Mouse (Mus musculus) Muller cell, postnatal 12 days (primary cell): ENCODE results near the gene Brd7.
A peak's percentile ranks its signal among the peaks of the same experiment; 100 is the strongest.

Source experiments
- DNase-seq: peaks from one replicate; pipeline ENCODE4 v3.0.0-alpha.2; 2015; ENCODE audit errors: inconsistent ontology term

Brd7 gene

DNA sequence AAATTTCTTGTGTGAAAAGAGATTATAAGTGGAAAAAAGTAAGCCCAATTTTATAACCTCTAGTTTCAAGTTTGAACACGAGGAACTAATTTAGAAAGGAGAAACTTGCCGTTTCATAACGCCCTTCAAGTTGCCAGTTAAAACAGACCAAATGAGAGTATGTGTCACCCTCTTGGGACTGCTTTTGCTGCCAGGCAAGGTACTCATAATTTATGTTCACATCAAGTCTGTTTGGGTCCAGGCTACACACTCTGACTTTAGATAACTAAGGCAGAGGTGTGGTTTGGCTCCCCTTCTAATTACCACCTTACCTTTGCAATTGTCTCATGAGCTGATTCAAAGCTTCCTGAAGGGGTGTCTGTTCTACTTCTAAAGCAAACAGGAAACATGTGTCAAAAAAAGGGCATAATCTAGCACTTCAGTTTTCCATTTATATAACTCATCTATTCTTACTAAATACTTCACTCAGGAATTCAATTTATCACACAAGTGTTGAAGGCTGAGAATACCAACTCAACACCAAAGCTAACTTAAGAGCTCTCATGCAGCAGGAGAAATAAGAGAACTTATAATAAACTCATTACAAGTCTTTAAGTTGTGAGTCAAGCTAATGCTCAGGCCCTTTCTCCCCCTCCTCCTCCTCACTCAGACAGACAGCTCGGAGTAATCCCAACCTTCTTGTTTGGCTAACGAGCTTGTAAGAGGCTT is 4.6 kb downstream of the Brd7 start:
- no peak for DNase-seq

DNA sequence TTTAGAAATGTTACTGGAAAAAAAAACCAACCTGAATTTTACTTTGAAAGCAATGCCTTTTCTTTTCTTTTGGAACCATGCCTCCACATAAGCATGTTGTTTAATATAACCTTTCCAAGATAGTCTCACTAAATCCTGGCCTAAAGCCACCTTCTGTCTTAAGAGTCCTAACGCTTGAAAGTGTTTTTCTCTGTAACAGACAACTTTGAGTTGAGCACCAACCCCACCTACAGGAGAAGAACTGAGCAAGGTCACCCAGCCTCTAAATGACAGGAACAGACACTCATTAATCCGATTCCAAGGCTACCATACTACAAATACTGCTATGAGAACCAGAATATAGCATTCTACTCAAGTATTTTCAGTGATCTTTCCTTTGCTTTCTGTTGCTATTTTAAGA is 12.9 kb downstream of the Brd7 start:
- DNase-seq: no peak

DNA sequence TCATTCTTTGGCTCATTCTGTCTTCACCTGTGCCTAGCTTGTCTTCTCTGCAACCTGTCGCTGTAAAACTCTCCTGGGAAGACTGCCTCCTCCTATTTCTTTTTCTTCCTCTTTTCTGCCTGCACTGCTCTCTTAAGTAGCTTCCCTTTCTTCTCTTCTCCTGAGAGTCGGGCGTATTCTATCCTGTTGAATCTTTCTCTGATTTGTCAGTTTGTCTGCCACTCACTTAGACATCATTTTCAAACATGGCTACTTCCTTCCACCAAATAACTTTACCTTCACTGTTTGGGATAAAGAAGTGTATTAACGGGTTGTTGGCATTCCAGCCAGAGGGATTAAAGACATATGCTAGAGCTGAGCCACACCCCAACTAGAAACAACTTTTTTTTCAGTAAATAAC is 20.0 kb downstream of the Brd7 start:
- no peak for DNase-seq

DNA sequence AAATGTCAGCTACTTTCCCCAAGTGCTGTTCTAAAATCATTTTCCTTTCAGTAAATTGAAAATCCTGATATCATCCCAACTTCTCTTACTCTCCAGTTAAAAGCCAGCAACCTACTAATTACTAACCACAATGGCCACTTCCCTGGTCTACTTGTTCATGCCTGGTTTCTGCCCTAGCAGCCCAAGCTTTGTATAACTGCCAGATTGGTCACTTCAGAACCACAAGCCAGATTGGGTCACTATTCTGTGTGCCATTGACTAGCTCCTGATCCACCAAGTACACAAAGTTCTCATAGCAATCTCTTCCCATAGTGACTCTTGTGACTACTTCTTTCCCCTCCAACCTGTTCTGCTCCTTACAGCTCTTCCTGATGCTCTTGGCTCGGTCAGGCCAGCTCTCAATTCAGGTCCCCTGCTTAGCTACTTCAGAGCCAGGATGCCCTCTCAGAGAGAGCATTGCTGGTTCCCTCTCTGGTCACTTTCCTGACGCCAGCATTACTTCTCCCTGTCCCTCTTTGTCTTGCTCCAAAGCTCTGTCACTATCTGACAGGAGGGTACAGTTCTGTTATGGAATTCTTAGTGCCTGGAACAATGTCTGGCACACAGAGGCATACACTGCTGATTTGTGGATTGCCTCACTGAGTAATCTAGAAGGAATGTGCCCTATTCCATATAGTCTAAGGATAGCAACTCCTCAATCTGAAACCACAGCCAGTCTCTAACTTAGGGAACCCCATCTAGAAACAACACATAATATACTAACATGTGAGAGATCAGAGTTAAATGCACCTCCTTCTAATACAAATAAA is 21.9 kb downstream of the Brd7 start:
- peak; percentile 88 for DNase-seq

DNA sequence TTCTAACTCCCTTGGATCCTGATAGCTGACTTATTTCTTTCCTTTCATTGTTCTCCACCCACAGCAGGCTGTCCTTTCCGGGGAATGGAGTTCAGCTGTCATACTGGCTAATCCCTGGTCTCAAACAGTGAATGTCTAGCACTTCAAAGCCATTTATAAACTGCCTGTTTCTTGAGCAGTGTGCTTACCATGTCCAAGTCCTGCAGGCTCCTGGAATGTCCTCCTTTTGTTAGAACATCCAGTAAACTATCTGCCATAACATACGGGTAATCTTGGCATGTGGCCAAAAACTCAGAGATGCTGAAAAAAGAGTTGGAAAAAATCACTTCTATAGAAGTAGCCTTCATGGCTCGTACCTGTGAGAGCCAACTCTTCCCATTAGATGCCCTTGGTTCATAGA is 22.8 kb downstream of the Brd7 start:
- DNase-seq: peak; percentile 24

DNA sequence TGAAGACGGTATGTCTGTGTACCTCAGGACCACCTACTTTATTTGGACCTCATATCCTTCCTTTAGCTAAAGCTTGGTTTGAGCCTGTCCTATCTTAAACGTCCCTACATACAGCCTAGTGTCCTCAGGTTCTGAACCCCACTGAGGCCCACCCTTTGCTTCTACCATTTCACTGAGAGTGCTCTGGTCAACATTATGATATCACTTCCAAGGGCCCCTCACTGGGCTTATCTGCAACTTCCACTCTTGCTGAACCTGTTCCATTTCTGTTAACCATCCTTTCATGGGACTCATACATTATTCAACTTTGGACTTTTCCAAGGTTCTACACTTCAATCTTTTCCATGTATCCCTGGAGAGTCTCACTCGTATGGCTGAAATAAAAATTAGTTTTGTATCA is 27.0 kb downstream of the Brd7 start:
- no peak for DNase-seq

DNA sequence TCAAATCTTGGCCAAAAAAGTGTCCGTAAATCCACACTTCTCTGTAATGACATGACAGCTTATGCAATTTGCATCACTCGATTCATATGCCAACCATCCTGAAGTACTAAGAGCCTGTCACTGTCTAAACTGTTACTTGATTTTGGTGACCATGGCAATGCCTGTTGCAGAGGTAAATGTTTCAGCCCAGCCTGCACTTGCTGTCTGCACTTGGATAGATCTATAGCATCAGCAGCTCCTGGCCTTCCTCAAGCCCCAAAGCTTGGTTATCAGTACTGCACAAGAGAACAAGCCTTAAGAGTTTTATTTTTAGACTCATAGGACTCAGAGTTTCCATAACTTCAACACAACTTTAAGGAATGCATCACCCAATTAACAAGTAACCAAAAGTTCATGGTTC is 27.6 kb downstream of the Brd7 start:
- no peak for DNase-seq

DNA sequence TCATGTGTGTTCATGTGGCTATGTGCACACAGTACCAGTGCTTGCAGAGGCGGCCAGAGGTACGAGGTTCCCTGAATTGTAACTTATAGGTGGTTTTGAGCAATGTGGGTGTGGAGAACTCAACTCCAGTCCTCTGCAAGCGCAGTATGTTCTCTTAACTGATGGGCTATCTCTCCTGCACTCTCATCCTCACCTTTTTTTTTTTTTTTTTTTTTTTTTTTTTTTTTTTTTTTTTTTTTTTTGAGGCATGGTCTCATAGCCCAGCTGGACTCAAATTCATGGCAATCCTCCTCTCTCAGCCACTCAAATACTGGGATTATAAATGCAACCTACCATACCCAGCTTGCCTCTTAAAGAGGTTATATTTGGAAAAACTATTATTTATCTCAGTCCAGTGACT is 31.2 kb downstream of the Brd7 start:
- DNase-seq: no peak

DNA sequence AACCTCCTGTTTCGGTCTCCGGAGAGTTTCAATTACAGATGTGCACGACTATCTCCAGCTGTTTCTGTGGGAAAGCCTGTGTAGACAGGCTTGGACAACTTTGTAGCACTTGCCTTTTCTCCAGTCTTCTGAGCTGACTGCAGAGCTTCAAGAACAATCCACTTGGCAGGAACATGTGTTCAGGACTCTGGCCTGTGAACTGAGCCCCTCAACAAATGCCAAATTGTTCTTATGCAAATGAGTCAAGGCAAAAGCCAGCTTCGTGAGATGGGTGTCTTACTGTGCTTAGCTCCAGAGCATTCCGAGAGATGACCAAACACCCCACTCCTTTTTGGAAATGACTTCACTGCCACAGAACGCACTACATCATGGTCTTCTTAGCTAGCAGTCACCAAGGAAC is 33.3 kb downstream of the Brd7 start:
- DNase-seq: no peak

DNA sequence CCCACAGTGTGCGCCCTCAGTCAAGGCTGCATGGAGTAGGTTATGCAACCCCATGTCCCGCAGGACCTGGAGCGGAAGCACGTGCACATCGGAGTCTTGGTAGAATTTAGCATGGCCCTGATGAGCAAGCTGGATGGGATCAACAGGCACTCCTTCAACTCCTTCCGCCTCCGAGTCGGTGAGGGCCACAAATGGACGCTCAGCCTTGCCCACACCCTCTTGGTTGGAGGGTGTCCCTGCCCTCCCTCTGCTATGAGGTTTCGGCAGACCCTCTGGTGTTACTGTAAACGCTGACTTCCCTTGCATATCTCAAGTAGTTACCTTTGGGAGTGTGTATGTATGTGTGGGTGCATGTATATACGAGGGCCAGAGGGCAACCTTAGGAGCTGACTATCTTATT is 35.7 kb downstream of the Brd7 start:
- DNase-seq: no peak

DNA sequence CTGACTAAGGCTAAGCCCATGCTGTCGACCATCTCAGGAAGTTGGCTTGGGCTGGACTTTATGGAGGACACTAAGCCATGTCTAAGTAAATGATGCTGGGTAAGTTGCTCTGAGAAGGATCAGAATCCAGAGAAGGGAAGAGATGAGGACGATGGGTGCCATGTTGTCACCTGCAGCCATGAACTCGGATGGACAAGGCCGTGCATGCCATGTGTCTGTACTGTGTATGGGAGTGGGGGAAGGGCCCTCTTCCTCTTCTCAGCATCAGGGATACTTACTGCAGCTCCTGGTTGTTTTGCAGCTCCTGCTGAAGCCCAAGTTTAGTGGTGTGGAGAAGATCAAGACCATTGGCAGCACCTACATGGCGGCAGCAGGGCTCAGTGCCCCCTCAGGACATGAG is 36.2 kb downstream of the Brd7 start:
- DNase-seq: no peak

DNA sequence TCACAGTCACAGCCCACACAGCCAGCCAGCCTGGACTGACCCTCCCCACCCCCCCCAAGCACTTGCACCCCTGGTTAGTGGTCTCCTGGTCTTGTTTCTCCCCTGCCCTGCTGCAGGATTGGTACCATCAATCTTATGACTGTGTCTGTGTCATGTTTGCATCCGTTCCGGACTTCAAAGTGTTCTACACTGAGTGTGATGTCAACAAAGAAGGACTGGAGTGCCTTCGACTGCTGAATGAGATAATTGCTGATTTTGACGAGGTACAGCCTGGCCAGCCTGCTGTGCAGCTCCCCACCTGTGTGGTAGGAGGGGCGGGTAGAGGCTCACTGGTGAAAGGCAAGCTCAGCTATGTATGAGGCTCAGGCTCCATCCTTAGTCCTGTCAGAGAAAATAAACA is 36.7 kb downstream of the Brd7 start:
- DNase-seq: no peak

DNA sequence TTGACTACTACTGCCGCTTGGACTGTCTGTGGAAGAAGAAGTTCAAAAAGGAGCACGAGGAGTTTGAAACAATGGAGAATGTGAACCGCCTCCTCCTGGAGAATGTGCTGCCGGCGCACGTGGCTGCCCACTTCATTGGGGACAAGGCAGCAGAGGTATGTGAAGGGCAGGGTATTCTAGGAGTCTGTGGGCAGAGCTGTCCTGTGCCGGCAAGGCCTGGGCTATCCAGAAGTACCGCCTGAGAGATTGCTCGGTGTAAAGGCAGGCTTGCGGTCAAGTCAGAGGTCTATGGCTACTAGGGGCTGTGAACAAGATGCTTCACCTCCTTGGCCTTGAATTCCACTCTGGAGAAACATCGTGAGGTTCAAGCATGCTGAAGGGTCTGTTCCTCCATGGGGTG is 37.2 kb downstream of the Brd7 start:
- no peak for DNase-seq

DNA sequence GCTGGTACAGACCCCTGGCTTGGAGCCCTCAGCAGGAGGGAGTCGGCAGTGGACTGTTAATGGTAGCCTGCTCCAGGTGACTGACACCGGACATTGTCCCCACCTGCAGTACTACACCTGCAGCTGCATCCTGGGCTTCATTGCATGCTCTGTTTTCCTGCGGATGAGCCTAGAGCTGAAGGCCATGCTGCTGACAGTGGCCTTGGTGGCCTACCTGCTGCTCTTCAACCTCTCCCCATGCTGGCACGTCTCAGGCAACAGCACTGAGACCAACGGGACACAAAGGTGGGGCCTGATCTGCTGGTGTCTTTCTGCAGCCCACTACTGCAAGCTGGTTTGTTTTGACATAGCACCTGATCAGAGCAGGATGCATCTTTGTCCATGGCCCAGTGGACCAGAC is 38.5 kb downstream of the Brd7 start:
- DNase-seq: no peak

DNA sequence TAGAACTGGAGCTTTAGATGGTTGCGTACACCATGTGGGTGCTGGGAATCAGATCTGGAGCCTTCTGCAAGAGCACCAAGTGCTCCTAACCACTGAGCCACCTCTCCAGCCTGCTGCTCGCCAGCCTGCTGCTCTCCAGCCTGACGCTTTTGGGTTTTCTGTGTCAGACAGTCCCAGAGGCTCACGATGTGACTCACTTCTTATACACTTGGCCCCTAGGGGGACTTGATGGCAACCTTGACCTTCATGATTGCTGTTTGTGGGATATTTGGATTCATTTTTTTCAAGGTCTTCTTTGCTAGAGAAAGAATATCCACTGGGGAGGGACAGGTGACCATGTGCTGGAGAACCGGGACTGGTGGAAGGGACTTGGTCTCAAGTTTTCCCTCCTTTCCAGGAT is 40.6 kb downstream of the Brd7 start:
- no peak for DNase-seq

DNA sequence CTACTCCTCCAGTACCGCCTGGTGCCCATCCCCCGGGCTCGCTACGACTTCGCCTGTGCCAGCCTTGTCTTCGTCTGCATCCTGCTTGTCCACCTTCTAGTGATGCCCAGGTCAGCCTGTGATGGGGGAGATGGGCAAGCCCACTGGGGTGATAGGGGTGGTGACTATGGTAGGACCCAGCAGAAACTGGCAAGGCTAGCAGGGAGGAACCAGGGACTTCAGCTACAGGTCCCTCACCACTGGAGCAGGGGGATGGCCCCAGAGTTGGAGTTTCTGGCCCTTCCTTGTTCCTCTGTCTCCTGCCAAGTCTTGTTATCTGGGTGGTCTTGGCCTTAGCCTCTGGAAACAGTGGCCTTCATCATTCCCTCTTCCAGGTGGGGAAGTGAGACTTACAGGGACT is 41.9 kb downstream of the Brd7 start:
- no peak for DNase-seq

DNA sequence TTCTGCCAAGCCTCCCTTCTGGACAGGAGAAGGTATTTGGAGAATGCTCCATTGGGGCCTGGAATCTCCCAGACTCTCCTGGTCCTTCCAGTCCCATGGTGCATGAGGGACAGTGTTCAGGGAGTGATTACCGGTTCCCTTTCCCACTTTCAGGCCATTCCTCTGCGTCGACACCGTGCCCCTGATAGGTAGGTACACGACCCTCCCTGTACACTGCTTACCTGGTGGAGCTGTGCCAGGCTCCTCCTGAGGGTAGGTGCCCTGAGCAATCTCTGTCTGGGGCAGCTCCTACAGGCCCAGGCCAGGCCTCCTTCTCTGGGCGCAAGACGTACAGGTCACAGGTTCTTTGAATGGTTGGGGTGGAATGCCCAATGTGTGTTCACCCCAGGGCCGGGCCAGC is 43.8 kb downstream of the Brd7 start:
- no peak for DNase-seq

DNA sequence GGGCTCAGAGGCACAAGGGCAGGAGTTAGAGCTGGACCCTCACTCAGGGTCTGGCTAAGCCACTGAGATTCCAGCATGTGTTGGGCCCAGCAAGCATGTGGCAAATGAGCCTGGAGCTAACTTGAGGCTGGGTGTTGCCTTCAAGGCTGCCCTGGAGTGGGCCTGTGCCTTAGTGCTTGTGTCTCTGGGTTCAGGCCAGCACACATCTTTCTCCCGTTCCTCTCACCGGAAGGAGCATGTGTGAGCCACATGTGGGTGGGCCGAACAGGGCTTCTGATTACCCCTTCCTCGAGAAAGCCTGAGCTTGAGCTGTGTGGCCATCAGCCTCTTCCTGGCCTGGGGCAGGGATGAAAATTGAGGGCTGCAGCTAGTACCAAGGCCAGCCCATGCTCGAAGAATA is 44.7 kb downstream of the Brd7 start:
- DNase-seq: no peak

DNA sequence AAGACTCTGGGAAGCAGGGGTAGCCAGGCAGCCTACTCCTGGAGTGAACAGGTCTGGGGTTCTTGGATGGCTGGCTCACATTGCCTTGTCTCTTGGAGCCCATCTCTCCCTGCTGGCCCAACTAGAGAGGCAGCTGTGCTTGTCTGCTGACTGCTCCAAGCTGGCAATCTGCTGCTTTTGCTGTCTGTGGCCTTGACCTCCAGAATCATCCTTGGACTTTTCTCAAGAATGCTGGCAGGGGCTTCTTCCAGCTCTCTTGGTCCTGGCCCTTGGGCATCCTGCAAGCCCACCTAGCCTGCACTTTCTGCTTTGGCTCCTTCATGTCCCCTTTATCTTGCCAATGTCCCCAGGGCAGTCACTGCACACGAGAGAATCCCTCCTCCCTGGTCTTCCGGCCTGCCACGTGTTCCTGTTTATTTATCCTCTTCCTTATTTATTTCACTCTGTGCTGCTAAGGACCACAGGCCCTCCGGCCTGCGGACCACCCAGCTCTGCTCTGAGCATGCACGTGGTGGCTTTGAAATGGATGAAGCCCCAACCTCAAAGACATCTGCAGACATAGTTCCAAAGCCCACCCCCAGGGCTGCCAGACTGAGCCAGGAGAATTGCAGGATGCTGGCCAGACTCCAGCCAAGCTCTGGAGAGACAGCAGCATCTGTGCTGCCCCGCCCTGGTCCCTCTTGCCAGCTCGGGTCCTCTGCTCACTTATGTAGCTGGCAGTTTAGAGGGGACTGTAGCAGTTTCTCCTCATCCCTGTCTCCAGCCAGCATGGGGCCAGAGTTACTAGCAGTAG is 45.7 kb downstream of the Brd7 start:
- peak; percentile 74 for DNase-seq

DNA sequence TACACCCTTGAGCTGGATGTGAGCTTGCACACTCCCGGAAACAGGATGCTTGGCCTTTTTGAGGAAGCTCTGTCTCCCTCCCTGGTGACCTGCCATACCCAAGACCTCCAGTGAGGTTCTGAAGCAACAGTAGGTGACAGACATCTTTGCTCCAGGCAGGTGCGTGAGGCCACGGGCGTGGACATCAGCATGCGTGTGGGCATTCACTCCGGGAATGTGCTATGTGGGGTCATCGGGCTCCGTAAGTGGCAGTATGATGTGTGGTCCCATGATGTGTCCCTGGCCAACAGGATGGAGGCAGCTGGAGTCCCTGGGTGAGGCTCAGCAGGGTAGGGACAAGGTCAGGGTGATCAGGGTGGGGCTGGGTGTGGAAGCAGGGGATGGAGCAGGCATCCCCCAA is 46.7 kb downstream of the Brd7 start:
- no peak for DNase-seq

DNA sequence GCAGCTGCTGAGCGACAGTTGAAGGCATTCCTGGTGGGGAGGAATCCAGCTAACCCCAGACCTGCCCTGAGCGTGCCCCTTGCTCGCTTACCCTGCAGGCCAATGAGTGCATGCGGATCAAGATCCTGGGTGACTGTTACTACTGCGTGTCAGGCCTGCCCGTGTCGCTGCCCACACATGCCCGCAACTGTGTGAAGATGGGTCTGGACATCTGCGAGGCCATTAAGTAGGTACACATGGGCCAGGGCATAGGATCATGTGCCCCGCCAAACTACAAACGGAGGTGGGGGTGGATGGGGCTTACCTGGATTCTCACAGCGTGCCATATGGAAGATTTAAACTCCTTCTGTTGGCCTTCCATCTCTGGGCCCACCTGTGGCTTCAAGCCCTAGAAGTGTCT is 48.0 kb downstream of the Brd7 start:
- no peak for DNase-seq

DNA sequence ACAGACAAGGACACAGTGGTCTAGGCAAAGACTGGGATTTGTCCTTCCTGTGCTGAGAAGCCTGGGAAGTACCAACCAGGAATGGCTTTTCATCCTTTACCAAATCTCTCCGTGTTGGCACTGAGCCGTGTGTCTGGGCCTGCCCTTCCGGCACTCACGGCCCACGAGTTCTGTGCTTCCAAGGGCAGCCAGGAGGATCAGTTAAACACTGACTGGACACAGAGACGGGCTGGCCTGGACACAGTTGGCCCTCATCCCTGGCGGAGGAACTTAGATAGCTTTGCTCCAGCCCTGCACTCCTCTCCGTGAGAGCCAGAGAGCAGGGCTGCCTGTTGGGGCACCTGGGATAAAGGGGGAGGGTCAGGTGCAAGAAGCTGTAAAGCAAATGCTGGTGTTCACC is 49.0 kb downstream of the Brd7 start:
- peak; percentile 49 for DNase-seq

DNA sequence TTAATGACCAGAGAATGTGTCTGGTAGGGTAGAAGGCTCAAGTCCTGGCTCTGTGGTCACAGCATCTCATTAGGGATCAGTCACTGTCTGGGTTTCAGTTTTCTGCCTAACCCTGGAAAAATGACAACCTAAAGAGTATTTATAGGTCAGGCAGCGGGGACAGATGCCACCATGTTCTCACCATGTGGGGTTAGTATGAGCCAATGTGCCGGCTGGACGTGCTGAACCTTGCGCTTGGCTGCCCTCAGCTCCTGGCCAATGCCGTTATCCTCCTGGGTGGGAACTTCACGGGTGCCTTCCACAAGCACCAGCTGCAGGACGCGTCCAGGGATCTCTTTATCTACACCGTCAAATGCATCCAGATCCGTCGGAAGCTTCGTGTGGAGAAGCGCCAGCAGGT is 51.7 kb downstream of the Brd7 start:
- no peak for DNase-seq
